Mouse (Mus musculus): ENCODE measurements around the gene Olfr460. TPM values are rescaled to one million over a fixed set of nuclear protein-coding genes. Genes with fewer than 3 reads are reported as not detected.
"Not testable (repeated sequence)": the region's sequence is repeated elsewhere in the genome, so short reads cannot be mapped to it uniquely, and the experiment has no call there.

Olfr460 gene
- not detected in 2 replicates for polyA plus RNA-seq (2015; fragmentation: Nextera tagmentation; extraction: Ambion mirVana)

DNA sequence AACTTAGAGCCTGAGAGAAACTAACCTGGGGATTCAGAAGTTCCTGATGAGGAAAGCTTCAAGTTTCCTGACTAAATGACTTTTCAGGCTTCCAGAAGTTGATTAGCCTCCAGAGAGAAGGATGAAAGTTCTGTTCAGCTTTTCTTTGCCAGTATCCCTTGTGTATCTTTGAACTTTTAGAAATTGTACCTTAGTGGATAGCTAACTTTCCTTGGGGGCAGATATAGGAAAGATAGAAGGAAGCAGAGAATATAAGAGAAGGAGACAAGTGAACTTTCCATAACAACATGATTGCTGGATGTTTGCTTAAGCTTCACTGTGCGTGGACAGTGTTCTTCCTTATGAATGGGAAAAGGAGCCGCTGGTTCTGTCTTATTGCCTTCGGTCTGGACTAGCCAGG is at the start of gene Olfr460:
Gene Olfr460, plus strand, starts transcription at position 301 of the 400 bp plus-strand sequence.
- Histone ChIP-seq H3K4me3 (no peak within 1 kb of the TSS), H3K4me1 (no peaks in the 10 kb centered on the region), H3K9ac (no peak within 1 kb of the TSS), H3K9me3 (replicated peaks) (no peaks in the 10 kb centered on the region), H3K36me3 (ENCODE audit: poor library complexity, severe bottlenecking) (no peaks in the 10 kb centered on the region), H3K4me2 (no peak within 1 kb of the TSS), H3K27ac (no peak within 1 kb of the TSS), H3K27me3 (no peaks in the 10 kb centered on the region)
- WGBS: 91% methylated on average over 3 of the region's 3 CpGs
- ATAC-seq: no peak

- Histone ChIP-seq H3K4me1 (no peaks in the 10 kb centered on the region), H3K4me2 (no peak overlapping the region), H3K36me3 (ENCODE audit: poor library complexity, severe bottlenecking) (no peaks in the 10 kb centered on the region), H3K4me3 (no peak overlapping the region), H3K27ac (no peak overlapping the region), H3K27me3 (no peaks in the 10 kb centered on the region), H3K9ac (no peak overlapping the region), H3K9me3 (replicated peaks) (no peaks in the 10 kb centered on the region)
- 81% methylated on average over 10 of the region's 10 CpGs for WGBS
- ATAC-seq: no peak
These were observed 24.6 kb upstream of the Olfr460 start for GRCm38 (mm10) chr6:40544690-40545089.

- H3K9ac ChIP-seq: no peak within 1 kb of the TSS
- no peak for ATAC-seq
- no peak within 1 kb of the TSS for H3K4me2 ChIP-seq
- H3K36me3 ChIP-seq (ENCODE audit: poor library complexity, severe bottlenecking): no peaks in the 10 kb centered on the region
- WGBS: 84% methylated on average over 2 of the region's 2 CpGs
- H3K27ac ChIP-seq: no peak within 1 kb of the TSS
- H3K27me3 ChIP-seq: no peaks in the 10 kb centered on the region
- no peak within 1 kb of the TSS for H3K4me3 ChIP-seq
- H3K4me1 ChIP-seq: no peaks in the 10 kb centered on the region
- H3K9me3 ChIP-seq (replicated peaks): no peaks in the 10 kb centered on the region
These were observed 14.3 kb upstream of the Olfr460 start, which contains the start of gene Olfr461 for GRCm38 (mm10) chr6:40554950-40555349. Gene Olfr461 (minus strand): TSS chr6:40555050.

- Histone ChIP-seq H3K4me2 (no peak overlapping the region), H3K9me3 (replicated peaks) (no peaks in the 10 kb centered on the region), H3K27ac (no peak overlapping the region), H3K36me3 (ENCODE audit: poor library complexity, severe bottlenecking) (no peaks in the 10 kb centered on the region), H3K4me1 (no peaks in the 10 kb centered on the region), H3K4me3 (no peak overlapping the region), H3K27me3 (no peaks in the 10 kb centered on the region), H3K9ac (no peak overlapping the region)
- ATAC-seq: no peak
- 91% methylated on average over 3 of the region's 3 CpGs for WGBS
These were observed 4.3 kb downstream of the Olfr460 start for GRCm38 (mm10) chr6:40573618-40574017.

- no peak overlapping the region for H3K4me2 ChIP-seq
- H3K4me1 ChIP-seq: no peaks in the 10 kb centered on the region
- 91% methylated on average over 1 of the region's 1 CpGs for WGBS
- no peak overlapping the region for H3K9ac ChIP-seq
- no peaks in the 10 kb centered on the region for H3K9me3 ChIP-seq (replicated peaks)
- no peaks in the 10 kb centered on the region for H3K27me3 ChIP-seq
- H3K36me3 ChIP-seq (ENCODE audit: poor library complexity, severe bottlenecking): no peaks in the 10 kb centered on the region
- H3K4me3 ChIP-seq: no peak overlapping the region
- no peak for ATAC-seq
- H3K27ac ChIP-seq: no peak overlapping the region
These were observed 7.0 kb downstream of the Olfr460 start for GRCm38 (mm10) chr6:40576305-40576704.

GRCm38 (mm10) chr6:40584336-40584735 is 15.0 kb downstream of the Olfr460 start:
- WGBS: 88% methylated on average over 6 of the region's 6 CpGs
- ATAC-seq: no peak
- H3K27ac ChIP-seq: no peak overlapping the region

GRCm38 (mm10) chr6:40585645-40586044 is 16.4 kb downstream of the Olfr460 start, which contains the start of gene Clec5a:
Gene Clec5a (minus strand): TSS chr6:40585821.
- ATAC-seq: no peak
- no peaks in the 10 kb centered on the region for H3K36me3 ChIP-seq (ENCODE audit: poor library complexity, severe bottlenecking)
- no peak within 1 kb of the TSS for H3K4me3 ChIP-seq
- H3K27me3 ChIP-seq: no peaks in the 10 kb centered on the region
- H3K4me2 ChIP-seq: no peak within 1 kb of the TSS
- H3K4me1 ChIP-seq: no peaks in the 10 kb centered on the region
- no peaks in the 10 kb centered on the region for H3K9me3 ChIP-seq (replicated peaks)
- WGBS: 91% methylated on average over 5 of the region's 5 CpGs
- H3K9ac ChIP-seq: no peak within 1 kb of the TSS
- H3K27ac ChIP-seq: no peak within 1 kb of the TSS

More at GRCm38 (mm10) chr6:40584336-40584735, 15.0 kb downstream of the Olfr460 start:
- Histone ChIP-seq H3K9ac (no peak overlapping the region), H3K27me3 (no peaks in the 10 kb centered on the region), H3K4me1 (no peaks in the 10 kb centered on the region), H3K4me2 (no peak overlapping the region), H3K36me3 (ENCODE audit: poor library complexity, severe bottlenecking) (no peaks in the 10 kb centered on the region), H3K9me3 (replicated peaks) (no peaks in the 10 kb centered on the region), H3K4me3 (no peak overlapping the region)

- Histone ChIP-seq H3K4me2 (no peak overlapping the region), H3K9me3 (replicated peaks) (no peaks in the 10 kb centered on the region), H3K4me3 (no peak overlapping the region), H3K9ac (no peak overlapping the region), H3K36me3 (ENCODE audit: poor library complexity, severe bottlenecking) (no peaks in the 10 kb centered on the region), H3K27ac (no peak overlapping the region), H3K27me3 (no peaks in the 10 kb centered on the region), H3K4me1 (no peaks in the 10 kb centered on the region)
- WGBS: 91% methylated on average over 2 of the region's 2 CpGs
- ATAC-seq: no peak
These were observed 19.1 kb downstream of the Olfr460 start for GRCm38 (mm10) chr6:40588346-40588745.

DNA sequence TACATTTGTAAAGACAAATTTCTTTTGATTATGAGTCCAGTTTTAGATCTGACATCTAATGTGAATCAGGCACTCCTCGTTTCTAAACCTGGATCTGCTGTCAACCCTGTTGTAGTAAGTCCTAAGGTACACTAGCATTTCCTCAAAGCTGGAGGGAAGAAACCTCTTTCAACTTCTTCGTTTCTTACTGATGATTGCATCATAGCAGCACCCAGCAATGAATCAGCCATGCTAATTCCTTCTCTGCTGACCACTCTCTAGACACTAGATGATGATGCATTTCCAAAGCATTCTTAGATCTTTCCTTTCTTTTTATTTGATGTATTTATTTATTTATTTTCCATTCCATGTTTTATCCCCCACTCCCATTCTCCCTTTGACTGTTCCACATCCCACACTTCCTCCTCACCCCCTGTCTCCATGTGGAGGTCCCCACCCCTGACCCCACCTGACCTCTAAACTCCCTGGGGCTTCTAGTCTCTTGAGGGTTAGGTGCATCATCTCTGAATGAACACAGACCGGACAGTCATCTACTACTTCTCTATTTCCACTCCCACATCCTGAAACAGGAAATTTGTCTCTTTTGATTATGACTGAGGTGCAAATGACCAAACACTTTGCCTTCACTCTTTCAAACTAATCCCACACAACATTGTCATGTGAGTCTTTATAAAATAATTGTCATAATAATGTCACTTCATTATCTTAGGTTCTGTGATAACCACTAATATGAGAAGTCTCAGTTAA is 25.7 kb downstream of the Olfr460 start:
- no peak for ATAC-seq
- Histone ChIP-seq H3K4me3 (no peak overlapping the region), H3K36me3 (ENCODE audit: poor library complexity, severe bottlenecking) (no peaks in the 10 kb centered on the region), H3K9me3 (replicated peaks) (no peaks in the 10 kb centered on the region), H3K4me1 (no peaks in the 10 kb centered on the region), H3K9ac (no peak overlapping the region), H3K27ac (no peak overlapping the region), H3K27me3 (no peaks in the 10 kb centered on the region), H3K4me2 (no peak overlapping the region)
- WGBS: 80% methylated on average over 3 of the region's 3 CpGs

DNA sequence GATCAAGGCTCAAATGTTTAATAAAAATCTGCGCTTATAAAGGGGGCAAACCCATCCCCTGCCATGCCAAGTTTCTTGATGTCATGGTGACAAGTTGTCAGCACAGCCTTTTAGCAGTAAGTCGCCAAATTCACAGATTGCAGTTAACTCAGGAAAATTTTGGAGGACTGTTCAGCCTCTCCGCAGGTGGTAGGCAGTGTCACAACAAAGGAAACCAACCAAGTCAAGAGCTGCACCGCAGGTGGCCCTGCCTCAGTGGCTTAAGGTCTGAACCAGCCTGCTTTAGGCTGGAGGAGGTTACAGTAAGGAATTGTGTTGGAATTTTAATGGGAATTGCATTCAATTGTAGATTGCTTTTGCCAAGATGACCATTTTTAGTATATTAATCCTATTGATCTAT is 29.3 kb downstream of the Olfr460 start:
- not testable (repeated sequence) for H3K27ac ChIP-seq; H3K4me1 ChIP-seq; H3K9ac ChIP-seq; H3K36me3 ChIP-seq (ENCODE audit: poor library complexity, severe bottlenecking); H3K4me2 ChIP-seq; ATAC-seq; H3K27me3 ChIP-seq; H3K4me3 ChIP-seq; H3K9me3 ChIP-seq (replicated peaks)
- WGBS: 27% methylated on average over 4 of the region's 4 CpGs

DNA sequence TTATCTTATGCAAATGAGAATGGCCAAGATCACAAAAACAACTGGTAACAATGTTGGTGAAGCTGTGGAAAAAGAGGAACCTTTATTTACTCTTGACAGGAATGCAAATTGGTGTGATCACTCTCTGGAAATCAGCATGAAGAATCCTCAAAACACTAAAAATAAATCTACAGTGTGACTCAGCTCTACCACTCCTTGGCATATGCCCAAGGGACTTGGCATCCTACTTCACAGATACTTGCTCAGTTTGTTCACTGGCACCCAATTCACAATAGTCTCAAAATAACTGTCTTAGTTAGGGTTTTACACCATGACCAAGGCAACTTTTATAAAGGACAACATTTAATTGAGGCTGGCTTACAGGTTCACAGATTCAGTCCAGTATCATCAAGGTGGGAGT is 38.1 kb downstream of the Olfr460 start:
- ATAC-seq: no peak
- H3K27ac ChIP-seq: no peak overlapping the region
- H3K4me1 ChIP-seq: no peaks in the 10 kb centered on the region
- no peaks in the 10 kb centered on the region for H3K36me3 ChIP-seq (ENCODE audit: poor library complexity, severe bottlenecking)
- H3K27me3 ChIP-seq: no peaks in the 10 kb centered on the region
- H3K4me2 ChIP-seq: no peak overlapping the region
- no peak overlapping the region for H3K9ac ChIP-seq
- H3K4me3 ChIP-seq: no peak overlapping the region
- no peaks in the 10 kb centered on the region for H3K9me3 ChIP-seq (replicated peaks)

DNA sequence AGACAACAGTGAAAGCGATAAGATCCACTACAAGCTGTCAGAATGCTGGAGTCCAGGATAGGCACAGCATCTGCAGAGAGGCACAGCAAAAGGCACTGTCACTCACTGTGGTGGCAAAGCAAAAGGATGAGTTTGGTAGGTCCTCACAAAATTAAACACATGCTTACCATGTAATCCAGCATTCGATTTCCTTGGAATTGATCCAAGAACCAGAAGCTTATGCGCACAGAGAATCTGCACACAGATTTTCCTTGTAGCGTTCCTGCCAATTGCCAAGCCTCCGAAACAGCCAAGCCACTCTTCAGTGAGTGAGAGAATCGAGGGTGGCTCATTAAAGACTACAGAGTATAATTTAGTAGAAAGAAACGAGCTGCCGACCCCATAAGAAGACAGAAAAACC is 41.0 kb downstream of the Olfr460 start:
- Histone ChIP-seq H3K4me3 (no peak overlapping the region), H3K4me2 (no peak overlapping the region), H3K4me1 (no peaks in the 10 kb centered on the region), H3K27me3 (no peaks in the 10 kb centered on the region), H3K9ac (no peak overlapping the region), H3K27ac (no peak overlapping the region), H3K9me3 (replicated peaks) (no peaks in the 10 kb centered on the region), H3K36me3 (ENCODE audit: poor library complexity, severe bottlenecking) (no peaks in the 10 kb centered on the region)
- WGBS: 53% methylated on average over 8 of the region's 8 CpGs
- ATAC-seq: peak; percentile 83
